Mouse (Mus musculus) naive thymus-derived CD4-positive, alpha-beta T cell, adult 2 months (primary cell): ENCODE measurements around the gene Reps2.

Source experiments
- DNase-seq: peaks from one replicate; pipeline ENCODE4 v3.0.0-alpha.2; 2011; ENCODE audit warnings: low read depth

Gene Reps2

DNA sequence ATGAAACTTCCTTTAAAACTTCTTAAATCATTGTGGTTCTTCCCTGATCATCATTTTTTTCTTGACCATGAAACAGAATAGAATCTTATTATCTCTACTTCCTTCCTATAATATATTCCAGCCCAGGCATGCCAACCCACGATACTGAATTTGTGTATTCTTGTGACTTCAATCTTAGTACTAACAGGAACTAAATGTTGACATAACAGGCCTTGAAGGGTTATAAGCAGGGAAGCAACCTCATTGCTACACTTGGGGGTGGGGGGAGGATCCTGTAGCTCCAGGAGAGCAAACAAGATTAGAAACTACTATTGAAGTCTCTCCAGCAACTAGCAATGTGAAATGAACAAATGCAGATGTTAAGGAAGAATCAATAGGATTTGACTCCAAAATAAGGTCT, 154.8 kb downstream of the Reps2 start:
- DNase-seq, result no peak

GRCm38 (mm10) chrX:162487734-162488133, 155.7 kb downstream of the Reps2 start:
- DNase-seq, result no peak

GRCm38 (mm10) chrX:162470213-162470612, 173.2 kb downstream of the Reps2 start:
- DNase-seq, result no peak

DNA sequence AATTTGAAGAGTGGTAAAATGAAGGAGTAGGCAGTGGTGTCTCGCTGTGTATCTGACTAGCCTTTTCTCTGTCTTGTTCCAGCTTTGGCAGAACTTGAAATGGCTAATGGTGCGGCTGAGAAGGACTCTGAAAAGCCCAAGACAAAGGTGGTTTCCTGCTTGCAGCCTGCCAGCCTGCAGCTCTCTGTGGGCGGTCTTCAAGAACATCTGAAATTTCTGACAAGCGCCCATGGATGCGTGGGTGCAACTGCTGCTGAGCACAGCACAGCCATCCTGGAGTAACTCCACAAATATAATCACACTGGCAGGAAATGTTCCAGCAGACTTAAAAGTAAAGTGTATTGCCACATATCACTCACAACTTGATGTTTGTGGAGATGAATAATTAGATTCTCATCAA, 181.3 kb downstream of the Reps2 start:
- DNase-seq, result no peak

DNA sequence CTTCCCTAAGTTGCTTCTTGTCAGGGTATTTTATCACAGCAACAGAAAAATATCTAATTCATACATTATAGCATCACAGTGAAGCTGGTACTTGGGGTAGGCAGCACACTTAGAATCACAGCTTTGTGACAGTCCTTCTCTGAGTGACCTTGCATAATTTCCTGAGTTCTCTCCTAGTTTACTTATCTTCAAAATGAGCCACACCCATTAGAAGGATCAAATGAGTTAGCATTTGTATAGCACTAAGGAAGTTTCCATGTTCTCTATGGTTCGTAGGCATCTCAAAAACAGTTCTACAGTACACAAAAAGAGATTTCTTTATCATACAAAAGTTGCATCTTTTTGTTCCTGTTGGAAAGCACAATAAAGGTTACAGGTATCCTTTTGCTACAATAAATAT, 187.0 kb downstream of the Reps2 start:
- no peak for DNase-seq

- no peak for DNase-seq
Measured at GRCm38 (mm10) chrX:162455364-162455763, 188.1 kb downstream of the Reps2 start.

- no peak for DNase-seq
Measured at GRCm38 (mm10) chrX:162453821-162454402, 189.5 kb downstream of the Reps2 start.

- DNase-seq, result no peak
Measured at GRCm38 (mm10) chrX:162452642-162453041, 190.8 kb downstream of the Reps2 start.

DNA sequence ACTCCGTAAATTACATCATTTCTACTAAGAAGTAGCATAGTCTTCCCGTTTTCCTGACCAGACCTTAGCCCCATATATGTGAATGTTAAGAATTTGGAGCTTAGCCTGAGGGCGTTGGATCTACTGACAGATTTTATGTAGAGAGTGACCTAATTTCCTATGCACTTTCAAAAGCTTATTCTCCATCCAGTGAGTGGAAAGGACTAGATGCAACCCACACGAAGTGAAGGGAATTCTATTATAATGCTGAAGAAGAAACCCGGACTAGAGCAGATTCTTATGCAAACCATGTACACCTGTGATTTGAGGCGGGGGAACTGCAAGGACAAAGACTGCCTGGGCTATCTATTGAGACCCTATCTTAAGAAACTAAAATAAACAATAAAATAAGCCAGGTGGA, 195.5 kb downstream of the Reps2 start:
- no peak for DNase-seq

DNA sequence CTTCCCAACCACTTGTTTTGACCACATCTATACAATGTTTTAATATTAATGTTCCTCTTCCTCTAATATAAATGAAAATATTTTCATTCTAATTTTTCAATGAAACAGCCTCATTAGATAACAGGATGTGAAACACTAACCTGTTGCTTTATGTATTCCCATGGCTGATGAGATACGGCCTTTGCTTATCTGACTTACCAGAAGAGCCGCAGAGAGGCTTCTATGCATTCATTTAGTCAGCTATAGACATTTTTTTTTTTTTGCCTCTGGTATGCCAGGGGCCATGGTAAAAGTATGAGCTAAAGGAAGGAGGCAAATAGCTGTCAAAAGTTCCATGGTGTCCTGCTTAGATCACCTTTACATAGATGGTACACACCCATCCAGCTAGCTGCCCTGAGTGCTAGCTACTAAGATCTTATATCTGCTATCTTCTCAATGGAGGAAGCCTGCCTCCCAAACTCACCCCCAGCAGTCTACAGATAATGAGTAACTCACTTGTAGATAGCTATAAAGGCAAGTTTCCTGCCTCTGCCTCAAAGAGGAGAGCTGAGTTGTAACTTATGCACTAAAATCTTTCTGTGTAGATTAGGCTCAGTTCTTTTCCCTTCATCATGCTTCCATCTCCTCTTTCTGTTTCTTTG, 196.7 kb downstream of the Reps2 start:
- no peak for DNase-seq

DNA sequence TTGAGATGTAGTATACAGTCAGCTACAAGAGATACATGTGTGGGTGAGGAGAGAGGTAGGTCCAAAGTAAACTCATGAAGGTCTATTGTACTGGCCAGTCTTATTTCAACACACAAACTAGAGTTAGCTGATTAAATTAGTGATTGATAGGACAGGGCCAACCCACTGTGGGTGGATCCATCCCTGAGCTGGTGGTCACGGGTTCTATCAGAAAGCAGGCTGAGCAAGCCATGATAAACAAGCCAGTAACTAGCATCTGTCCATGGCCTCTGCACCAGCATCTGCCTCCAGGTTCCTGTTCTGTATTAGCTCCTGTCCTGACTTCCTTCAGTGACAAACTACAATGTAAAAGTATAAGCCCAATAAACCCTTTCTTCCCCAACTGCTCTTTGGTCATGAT, 200.1 kb downstream of the Reps2 start:
- no peak for DNase-seq

DNA sequence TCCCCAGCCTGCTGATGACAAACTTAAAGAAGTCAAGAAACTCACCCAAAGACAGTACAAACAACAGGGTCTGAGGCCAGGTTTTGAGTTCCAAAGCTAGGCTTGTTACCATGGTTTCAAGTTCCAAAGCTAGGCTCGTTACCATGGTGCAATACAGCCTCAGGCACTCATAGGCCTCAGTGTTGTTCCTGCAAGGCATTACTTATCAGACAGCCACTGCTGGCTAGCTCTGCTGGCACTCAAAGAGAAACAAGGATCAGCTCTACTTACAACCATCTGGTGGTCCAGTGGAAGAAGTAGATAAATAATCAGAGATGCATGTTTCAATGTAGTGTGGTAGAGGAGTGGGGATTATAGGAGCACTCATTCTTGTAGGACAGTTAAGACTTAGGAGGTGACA, 200.5 kb downstream of the Reps2 start:
- no peak for DNase-seq

- DNase-seq, result no peak
Measured at GRCm38 (mm10) chrX:162432776-162433543, 210.5 kb downstream of the Reps2 start.

GRCm38 (mm10) chrX:162427698-162428097, 215.8 kb downstream of the Reps2 start:
- DNase-seq, result no peak

GRCm38 (mm10) chrX:162419431-162419830, 224.0 kb downstream of the Reps2 start:
- no peak for DNase-seq

DNA sequence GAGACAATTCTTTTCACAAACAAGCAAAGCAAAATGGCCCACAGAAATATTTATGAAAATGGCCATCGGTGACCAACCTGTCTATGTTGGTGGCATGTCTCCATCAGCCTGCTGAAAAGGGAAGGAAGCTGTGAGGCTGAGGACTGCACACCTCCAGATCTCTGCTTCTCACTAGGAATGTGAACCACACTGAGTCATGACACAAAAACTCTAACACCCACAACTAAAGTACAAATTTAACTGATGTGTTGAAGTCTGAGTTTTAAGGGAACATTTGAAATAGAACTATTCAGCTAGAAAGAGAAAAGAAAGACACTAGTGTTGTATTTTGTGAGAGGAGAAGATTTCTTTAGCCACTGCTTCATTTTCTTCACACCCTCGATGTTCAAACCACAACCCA, 230.3 kb downstream of the Reps2 start:
- DNase-seq, result no peak

DNA sequence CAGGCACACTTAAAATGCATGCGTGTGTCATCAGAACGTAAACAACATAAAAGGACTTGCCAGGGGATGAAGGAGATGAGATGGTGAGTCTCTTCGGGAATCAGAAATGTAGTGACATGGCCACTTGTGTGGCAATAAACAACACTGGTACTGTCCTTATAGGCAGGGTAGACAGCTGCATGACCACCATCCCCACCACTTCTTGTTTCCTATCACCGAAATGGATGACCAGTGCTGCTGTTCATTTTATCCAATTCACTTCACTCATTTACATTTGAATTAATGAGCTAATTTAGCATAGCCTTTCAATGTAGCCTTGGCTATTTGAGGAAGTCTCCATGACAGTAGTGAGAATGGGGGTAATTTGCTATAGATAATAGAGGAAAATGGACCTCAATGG, 236.2 kb downstream of the Reps2 start:
- no peak for DNase-seq

DNA sequence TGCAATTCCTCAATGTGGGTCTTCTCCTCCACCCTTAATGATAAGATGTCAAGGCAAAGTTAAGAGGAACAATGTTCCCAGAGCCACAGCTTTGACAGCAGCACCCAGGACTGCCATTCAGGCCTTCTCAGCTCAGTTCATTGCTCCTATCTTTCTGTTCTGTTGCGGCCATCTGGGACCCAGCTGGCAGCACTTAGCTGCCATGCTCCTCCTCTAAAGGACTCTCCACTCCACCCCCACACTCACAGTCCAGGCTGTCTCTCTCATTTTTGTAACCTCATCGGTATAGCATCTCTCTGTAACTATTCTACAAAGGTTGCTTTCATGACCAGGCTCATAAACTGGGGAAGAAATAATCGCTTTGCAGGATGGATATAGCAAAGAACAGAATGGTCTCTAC, 241.0 kb downstream of the Reps2 start:
- DNase-seq, result no peak

DNA sequence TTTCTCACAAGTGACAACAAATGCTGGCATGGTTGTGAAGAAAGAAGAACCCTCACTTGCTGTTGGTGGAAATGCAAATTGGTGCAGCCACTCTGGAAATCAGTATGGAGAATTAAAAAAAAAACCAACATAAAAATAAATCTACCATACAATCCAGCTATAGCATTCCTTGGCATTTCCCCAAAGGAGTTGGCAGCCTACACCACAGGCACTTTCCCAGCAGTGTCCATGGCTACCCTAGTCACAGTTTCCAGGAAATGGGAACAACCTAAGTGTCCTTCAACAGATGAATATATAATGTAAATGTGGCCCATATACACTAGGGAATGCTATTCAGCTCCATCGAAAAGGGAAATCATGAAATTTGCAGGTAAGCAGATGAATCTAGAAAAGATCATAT, 262.7 kb downstream of the Reps2 start:
- no peak for DNase-seq

- DNase-seq, result no peak
Measured at GRCm38 (mm10) chrX:162363206-162363605, 280.2 kb downstream of the Reps2 start.
